Mouse (Mus musculus) hindbrain, postnatal 0 days (tissue): Measurements from ENCODE around the gene Reep3. TPM values are rescaled to one million over a fixed set of nuclear protein-coding genes. Genes with fewer than 3 reads are reported as not detected.
A peak's percentile ranks its signal among the peaks of the same experiment; 100 is the strongest.

ENCODE experiments used
- ATAC-seq: fragments of 200-750 bp; cut with Nextera tagmentation; 2 replicates; pipeline ENCODE4 v1.8.0; 2017; ENCODE audit warnings: mild to moderate bottlenecking, moderate TSS enrichment, moderate library complexity
- DNase-seq: peaks from one replicate; pipeline ENCODE4 v3.0.0-alpha.2; 2015; ENCODE audit warnings: low spot score
- H3K27ac ChIP-seq: fragments of 300-500 bp; sonication (generic); 2 replicates; pipeline ENCODE4 v1.5.1; 2014; ENCODE audit warnings: mild to moderate bottlenecking
- H3K27me3 ChIP-seq: fragments of 300-500 bp; sonication (generic); 2 replicates; pipeline ENCODE4 v1.6.1; 2014; ENCODE audit warnings: low read length, mixed read lengths; ENCODE audit not compliant: insufficient read depth
- H3K36me3 ChIP-seq: fragments of 300-500 bp; sonication (generic); 2 replicates; pipeline ENCODE4 v1.6.1; 2014; ENCODE audit warnings: low read length, mixed read lengths; ENCODE audit not compliant: insufficient read depth
- H3K4me1 ChIP-seq: fragments of 300-500 bp; sonication (generic); 2 replicates; pipeline ENCODE4 v1.6.1; 2014; ENCODE audit warnings: antibody characterized with exemption, low read length, mixed read lengths; ENCODE audit not compliant: insufficient read depth
- H3K4me2 ChIP-seq: fragments of 300-500 bp; sonication (generic); 2 replicates; pipeline ENCODE4 v1.6.1; 2014; ENCODE audit warnings: low read depth, mild to moderate bottlenecking, low read length, moderate library complexity, mixed read lengths
- H3K4me3 ChIP-seq: fragments of 300-500 bp; sonication (generic); 2 replicates; pipeline ENCODE4 v1.5.1; 2014; ENCODE audit warnings: low read length
- H3K9ac ChIP-seq: fragments of 300-500 bp; sonication (generic); replicated peaks from 2 replicates; pipeline ENCODE4 v1.6.1; 2014; ENCODE audit warnings: mild to moderate bottlenecking, low read length, moderate library complexity, mixed read lengths
- H3K9me3 ChIP-seq: fragments of 300-500 bp; sonication (generic); 2 replicates; pipeline ENCODE4 v1.6.1; 2016; ENCODE audit warnings: low read length, mixed read lengths
- CTCF ChIP-seq: IDR thresholded peaks from 2 replicates; pipeline ENCODE4 v1.5.1; 2016; ENCODE audit warnings: antibody characterized with exemption, control low read depth, low read depth
- WGBS: fragments of 180-500 bp; shearing (Covaris S2); extraction: QIAGEN DNeasy Blood & Tissue Kit; methylation state at CpG from one replicate; pipeline ENCODE4 v1.1.7; 2014; 5-methylcytosine and 5-hydroxymethylcytosine counted together
- polyA plus RNA-seq: library from polyadenylated mRNA; unstranded; fragments of >200 nt; fragmentation: Nextera tagmentation; extraction: Ambion mirVana; gene quantifications from 2 replicates; pipeline ENCODE4 v1.2.1, GENCODE M21; 2015
- total RNA-seq: library from RNA; depleted of rRNA; stranded (reverse); fragments of >200 nt; gene quantifications from 2 replicates; pipeline ENCODE4 v1.2.3, GENCODE M21; 2014

Reep3 gene
- total and polyA plus RNA-seq, 2 experiments from 2014 or later, result 33.9 to 36.2 TPM

- WGBS, result 76% methylated on average over 2 of the region's 2 CpGs
- Histone ChIP-seq H3K4me1 (no peaks in the 10 kb centered on the region), H3K4me2 (no peak overlapping the region), H3K27me3 (no peaks in the 10 kb centered on the region), H3K27ac (no peak overlapping the region), H3K4me3 (no peak overlapping the region), H3K9ac (no peak overlapping the region), H3K9me3 (no peaks in the 10 kb centered on the region), H3K36me3 (no peaks in the 10 kb centered on the region)
- ATAC-seq (no peak), DNase-seq (no peak)
- no peak for TF ChIP-seq CTCF
Observed at GRCm38 (mm10) chr10:66978215-66978614, 118.5 kb downstream of the Reep3 start.

GRCm38 (mm10) chr10:66977093-66977492 lies 119.7 kb downstream of the Reep3 start:
- H3K4me1 ChIP-seq, result no peaks in the 10 kb centered on the region
- H3K4me3 ChIP-seq, result no peak overlapping the region
- no peaks in the 10 kb centered on the region for H3K9me3 ChIP-seq
- H3K4me2 ChIP-seq, result no peak overlapping the region
- no peak for TF ChIP-seq CTCF
- no peaks in the 10 kb centered on the region for H3K36me3 ChIP-seq
- H3K9ac ChIP-seq, result no peak overlapping the region
- DNase-seq (no peak), ATAC-seq (no peak)
- no peaks in the 10 kb centered on the region for H3K27me3 ChIP-seq
- WGBS, result 95% methylated on average over 3 of the region's 3 CpGs
- no peak overlapping the region for H3K27ac ChIP-seq

GRCm38 (mm10) chr10:66975451-66975850 lies 121.3 kb downstream of the Reep3 start:
- DNase-seq, result peak; percentile 32
- Histone ChIP-seq H3K4me1 (no peaks in the 10 kb centered on the region), H3K36me3 (no peaks in the 10 kb centered on the region), H3K27me3 (no peaks in the 10 kb centered on the region), H3K4me2 (no peak overlapping the region), H3K9me3 (no peaks in the 10 kb centered on the region), H3K9ac (no peak overlapping the region), H3K4me3 (no peak overlapping the region), H3K27ac (no peak overlapping the region)
- TF ChIP-seq CTCF, result no peak
- WGBS, result 75% methylated on average over 1 of the region's 1 CpGs
- no peak for ATAC-seq

GRCm38 (mm10) chr10:66974417-66974816 lies 122.3 kb downstream of the Reep3 start:
- no peak overlapping the region for H3K27ac ChIP-seq
- ATAC-seq, result no peak

GRCm38 (mm10) chr10:66973866-66974265 lies 122.9 kb downstream of the Reep3 start:
- Histone ChIP-seq H3K9ac (no peak overlapping the region), H3K9me3 (no peaks in the 10 kb centered on the region), H3K4me1 (no peaks in the 10 kb centered on the region), H3K27me3 (no peaks in the 10 kb centered on the region), H3K4me3 (no peak overlapping the region), H3K36me3 (no peaks in the 10 kb centered on the region), H3K4me2 (no peak overlapping the region), H3K27ac (no peak overlapping the region)
- DNase-seq, result no peak
- WGBS, result 75% methylated on average over 6 of the region's 6 CpGs
- no peak for ATAC-seq
- no peak for TF ChIP-seq CTCF

More at GRCm38 (mm10) chr10:66974417-66974816, 122.3 kb downstream of the Reep3 start:
- no peak for TF ChIP-seq CTCF
- Histone ChIP-seq H3K36me3 (no peaks in the 10 kb centered on the region), H3K27me3 (no peaks in the 10 kb centered on the region), H3K4me2 (no peak overlapping the region), H3K4me1 (no peaks in the 10 kb centered on the region), H3K9me3 (no peaks in the 10 kb centered on the region), H3K9ac (no peak overlapping the region), H3K4me3 (no peak overlapping the region)
- DNase-seq, result peak; percentile 32
- WGBS, result 63% methylated on average over 4 of the region's 4 CpGs

GRCm38 (mm10) chr10:66973274-66973673 lies 123.5 kb downstream of the Reep3 start:
- WGBS, result 56% methylated on average over 2 of the region's 2 CpGs
- ATAC-seq (no peak), DNase-seq (no peak)
- H3K27me3 ChIP-seq, result no peaks in the 10 kb centered on the region
- no peaks in the 10 kb centered on the region for H3K9me3 ChIP-seq
- no peak overlapping the region for H3K4me2 ChIP-seq
- no peaks in the 10 kb centered on the region for H3K36me3 ChIP-seq
- no peak overlapping the region for H3K27ac ChIP-seq
- no peak overlapping the region for H3K9ac ChIP-seq
- H3K4me1 ChIP-seq, result no peaks in the 10 kb centered on the region
- H3K4me3 ChIP-seq, result no peak overlapping the region
- TF ChIP-seq CTCF, result no peak

- TF ChIP-seq CTCF, result no peak
- no peaks in the 10 kb centered on the region for H3K36me3 ChIP-seq
- DNase-seq (no peak), ATAC-seq (no peak)
- WGBS, result 92% methylated on average over 23 of the region's 23 CpGs
- H3K27me3 ChIP-seq, result no peaks in the 10 kb centered on the region
- H3K9ac ChIP-seq, result no peak overlapping the region
- no peaks in the 10 kb centered on the region for H3K9me3 ChIP-seq
- H3K4me3 ChIP-seq, result no peak overlapping the region
- H3K27ac ChIP-seq, result no peak overlapping the region
- no peaks in the 10 kb centered on the region for H3K4me1 ChIP-seq
- H3K4me2 ChIP-seq, result no peak overlapping the region
Observed at GRCm38 (mm10) chr10:66970336-66971115, 126.2 kb downstream of the Reep3 start.
